Comparison of ENCODE assay signal across 19 mouse cellular contexts in genomic region chr9:121426902-121427301, GRCm38 (mm10).
DNase-seq lines count a peak whose midpoint lies in the region; ATAC-seq and TF ChIP-seq lines count a peak whose summit lies in the region.
"Had no signal": no experiment of that assay in that cellular context is flagged by ENCODE, and none has a peak within 500 bp of the region (broad histone marks: within the 10 kb centered on the region; RNA-seq: fewer than 3 reads in every experiment).

No protein-coding gene starts in this region.

- TF ChIP-seq POLR2A in testis, adult 2 months (IDR thresholded peaks at IDR 0.05; ENCODE audit: control insufficient read depth, low read depth, low read length) = no peak

- peaks cover 35% of the 10 kb centered on the region for H3K4me1 ChIP-seq in heart, embryonic 11.5 days (ENCODE audit: control insufficient read depth, insufficient read depth, low read length)
- H3K4me1 ChIP-seq in testis, adult 2 months (ENCODE audit: control insufficient read depth, insufficient read depth, low read length) = peaks cover 2% of the 10 kb centered on the region
- H3K4me1 ChIP-seq in liver, embryonic 13.5 days (replicated peaks) = peaks cover 90% of the 10 kb centered on the region
- H3K4me1 ChIP-seq in intestine, embryonic 16.5 days (ENCODE audit: control insufficient read depth, insufficient read depth, low read length) = peaks cover 49% of the 10 kb centered on the region
- peaks cover 14% of the 10 kb centered on the region for H3K4me1 ChIP-seq in forebrain, embryonic 16.5 days (replicated peaks; ENCODE audit: control insufficient read depth, insufficient read depth, low read length)

- DNase-seq in heart, adult 8-10 months (ENCODE audit: low spot score) = no peak
- no peak for DNase-seq in testis, postnatal 10 days (ENCODE audit: low spot score)
- no peak for DNase-seq in liver, embryonic 13.5 days
- DNase-seq: gastrocnemius, postnatal 10 days; kidney, adult 18-20 months; kidney, postnatal 14 days; layer of hippocampus, adult 9-11 months; lung, postnatal 10 days; right cerebral cortex, adult 18-20 months had no signal

- no peaks in the 10 kb centered on the region for H3K9me3 ChIP-seq in heart, embryonic 11.5 days (replicated peaks; ENCODE audit: control insufficient read depth, low read length)
- H3K9me3 ChIP-seq in liver, embryonic 13.5 days (replicated peaks) = no peaks in the 10 kb centered on the region
- H3K9me3 ChIP-seq in intestine, embryonic 16.5 days (ENCODE audit: control insufficient read depth, low read length) = no peaks in the 10 kb centered on the region
- no peaks in the 10 kb centered on the region for H3K9me3 ChIP-seq in forebrain, embryonic 16.5 days (ENCODE audit: control insufficient read depth, low read length)
- H3K9me3 ChIP-seq: embryonic facial prominence, embryonic 12.5 days; forebrain, embryonic 10.5 days; hindbrain, embryonic 15.5 days; limb, embryonic 12.5 days; megakaryocyte, embryonic 14.5 days; midbrain, embryonic 15.5 days had no signal

- no peak for TF ChIP-seq CTCF in testis, adult 2 months (IDR thresholded peaks at IDR 0.05; ENCODE audit: control insufficient read depth, insufficient read depth, insufficient replicate concordance, low read depth, low read length)

- no peaks in the 10 kb centered on the region for H3K27me3 ChIP-seq in heart, embryonic 11.5 days (ENCODE audit: control insufficient read depth, insufficient read depth, low read length)
- no peaks in the 10 kb centered on the region for H3K27me3 ChIP-seq in testis, adult 2 months (ENCODE audit: control insufficient read depth, insufficient read depth, low read length)
- H3K27me3 ChIP-seq in liver, embryonic 13.5 days = no peaks in the 10 kb centered on the region
- H3K27me3 ChIP-seq in intestine, embryonic 16.5 days (replicated peaks; ENCODE audit: control insufficient read depth, insufficient read depth, low read length) = no peaks in the 10 kb centered on the region
- H3K27me3 ChIP-seq in forebrain, embryonic 16.5 days (replicated peaks; ENCODE audit: control insufficient read depth, insufficient read depth, low read length) = no peaks in the 10 kb centered on the region
- H3K27me3 ChIP-seq: embryonic facial prominence, embryonic 12.5 days; hindbrain, embryonic 15.5 days; limb, embryonic 12.5 days; midbrain, embryonic 15.5 days had no signal

- no peak overlapping the region for H3K4me2 ChIP-seq in heart, embryonic 11.5 days
- peak overlapping the region; percentile 61 for H3K4me2 ChIP-seq in liver, embryonic 13.5 days
- H3K4me2 ChIP-seq in intestine, embryonic 16.5 days (ENCODE audit: low read depth, low read length) = no peak overlapping the region
- H3K4me2 ChIP-seq in forebrain, embryonic 16.5 days (ENCODE audit: low read length) = no peak overlapping the region
- H3K4me2 ChIP-seq: embryonic facial prominence, embryonic 12.5 days; hindbrain, embryonic 15.5 days; limb, embryonic 12.5 days; midbrain, embryonic 15.5 days had no signal

- no peaks in the 10 kb centered on the region for H3K36me3 ChIP-seq in heart, embryonic 11.5 days (ENCODE audit: control insufficient read depth, insufficient read depth, low read length)
- H3K36me3 ChIP-seq in testis, adult 2 months (ENCODE audit: control insufficient read depth, insufficient read depth, low read length) = no peaks in the 10 kb centered on the region
- H3K36me3 ChIP-seq in liver, embryonic 13.5 days = no peaks in the 10 kb centered on the region
- no peaks in the 10 kb centered on the region for H3K36me3 ChIP-seq in intestine, embryonic 16.5 days (ENCODE audit: control insufficient read depth, insufficient read depth, low read length)
- H3K36me3 ChIP-seq in forebrain, embryonic 16.5 days (ENCODE audit: control insufficient read depth, insufficient read depth) = no peaks in the 10 kb centered on the region
- H3K36me3 ChIP-seq: embryonic facial prominence, embryonic 12.5 days; hindbrain, embryonic 15.5 days; limb, embryonic 12.5 days; midbrain, embryonic 15.5 days had no signal

- 85% methylated on average over 5 of the region's 5 CpGs for WGBS in heart, embryonic 11.5 days (ENCODE audit: insufficient replicate concordance)
- WGBS in liver, embryonic 13.5 days (ENCODE audit: insufficient replicate concordance) = 55% methylated on average over 5 of the region's 5 CpGs
- 87% methylated on average over 5 of the region's 5 CpGs for WGBS in intestine, embryonic 16.5 days
- 93% methylated on average over 5 of the region's 5 CpGs for WGBS in forebrain, embryonic 16.5 days

- H3K9ac ChIP-seq in heart, embryonic 11.5 days (ENCODE audit: low read depth, low read length) = no peak overlapping the region
- H3K9ac ChIP-seq in liver, embryonic 13.5 days = peak overlapping the region; percentile 63
- H3K9ac ChIP-seq in intestine, embryonic 16.5 days (ENCODE audit: low read depth, low read length) = no peak overlapping the region
- no peak overlapping the region for H3K9ac ChIP-seq in forebrain, embryonic 16.5 days (replicated peaks; ENCODE audit: low read depth, low read length)
- H3K9ac ChIP-seq: embryonic facial prominence, embryonic 12.5 days; hindbrain, embryonic 15.5 days; limb, embryonic 12.5 days; midbrain, embryonic 15.5 days had no signal

- 0 out of 2 replicates have a peak overlapping the region, but pooled peaks have one; percentile 25 for H3K27ac ChIP-seq in heart, embryonic 11.5 days (ENCODE audit: low read depth, low read length)
- peak overlapping the region; percentile 5; the same call in 1 of the 2 replicates for H3K27ac ChIP-seq in testis, adult 2 months (ENCODE audit: control insufficient read depth, insufficient read depth, low read depth, low read length)
- H3K27ac ChIP-seq in liver, embryonic 13.5 days = peak overlapping the region; percentile 96
- no peak overlapping the region for H3K27ac ChIP-seq in intestine, embryonic 16.5 days (ENCODE audit: low read length)
- no peak overlapping the region for H3K27ac ChIP-seq in forebrain, embryonic 16.5 days (ENCODE audit: low read length)
- H3K27ac ChIP-seq: embryonic facial prominence, embryonic 12.5 days; forebrain, embryonic 10.5 days; hindbrain, embryonic 15.5 days; limb, embryonic 12.5 days; midbrain, embryonic 15.5 days had no signal

- no peak overlapping the region for H3K4me3 ChIP-seq in heart, embryonic 11.5 days (ENCODE audit: low read depth, low read length)
- no peak overlapping the region for H3K4me3 ChIP-seq in testis, adult 2 months (ENCODE audit: control insufficient read depth, low read depth, low read length)
- H3K4me3 ChIP-seq in liver, embryonic 13.5 days (replicated peaks) = no peak overlapping the region
- no peak overlapping the region for H3K4me3 ChIP-seq in intestine, embryonic 16.5 days (ENCODE audit: low read length)
- no peak overlapping the region for H3K4me3 ChIP-seq in forebrain, embryonic 16.5 days (replicated peaks; ENCODE audit: low read length)
- H3K4me3 ChIP-seq: embryonic facial prominence, embryonic 12.5 days; forebrain, embryonic 10.5 days; hindbrain, embryonic 15.5 days; limb, embryonic 12.5 days; megakaryocyte, embryonic 14.5 days; midbrain, embryonic 15.5 days had no signal

- ATAC-seq in heart, embryonic 11.5 days (replicated peaks; ENCODE audit: insufficient number of reproducible peaks, low FRiP score, low TSS enrichment) = no peak
- peak; percentile 16 for ATAC-seq in liver, embryonic 13.5 days (ENCODE audit: low read depth)
- no peak for ATAC-seq in intestine, embryonic 16.5 days
- ATAC-seq in forebrain, embryonic 16.5 days = no peak
- ATAC-seq: midbrain, embryonic 15.5 days had no signal

Comparison
In these comparisons a context has a peak if more than half of its experiments do, and no peak if none do; other contexts are left out.
1. H3K27ac ChIP-seq: peak in heart, embryonic 11.5 days (single experiment), testis, adult 2 months (single experiment) and liver, embryonic 13.5 days (single experiment); none in intestine, embryonic 16.5 days (single experiment) and forebrain, embryonic 16.5 days (single experiment).